Mouse (Mus musculus) heart, embryonic 11.5 days (tissue): ENCODE measurements around the gene Rps18. TPM values are rescaled to one million over a fixed set of nuclear protein-coding genes. Genes with fewer than 3 reads are reported as not detected.
A peak's percentile ranks its signal among the peaks of the same experiment; 100 is the strongest.
"Not testable (repeated sequence)": the region's sequence is repeated elsewhere in the genome, so short reads cannot be mapped to it uniquely, and the experiment has no call there.

Experiments
- ATAC-seq: fragments of 200-750 bp; cut with Nextera tagmentation; replicated peaks from 2 replicates; pipeline ENCODE4 v1.8.0; 2017; ENCODE audit warnings: moderate library complexity; ENCODE audit not compliant: insufficient number of reproducible peaks, low FRiP score, low TSS enrichment
- H3K27ac ChIP-seq: fragments of 300-500 bp; sonication (generic); 2 replicates; pipeline ENCODE4 v1.5.1; 2014; ENCODE audit warnings: mild to moderate bottlenecking, low read depth, low read length
- H3K27me3 ChIP-seq: fragments of 300-500 bp; sonication (generic); 2 replicates; pipeline ENCODE4 v1.6.1; 2014; ENCODE audit warnings: mild to moderate bottlenecking, low read length, mixed read lengths; ENCODE audit not compliant: control insufficient read depth, insufficient read depth
- H3K36me3 ChIP-seq: fragments of 300-500 bp; sonication (generic); 2 replicates; pipeline ENCODE4 v1.6.1; 2014; ENCODE audit warnings: mild to moderate bottlenecking, low read length, moderate library complexity, mixed read lengths; ENCODE audit not compliant: control insufficient read depth, insufficient read depth
- H3K4me1 ChIP-seq: fragments of 300-500 bp; sonication (generic); 2 replicates; pipeline ENCODE4 v1.6.1; 2014; ENCODE audit warnings: low read length; ENCODE audit not compliant: control insufficient read depth, insufficient read depth
- H3K4me2 ChIP-seq: fragments of 300-500 bp; sonication (generic); 2 replicates; pipeline ENCODE4 v1.6.1; 2014; ENCODE audit warnings: mild to moderate bottlenecking, moderate library complexity
- H3K4me3 ChIP-seq: fragments of 300-500 bp; sonication (generic); 2 replicates; pipeline ENCODE4 v1.5.1; 2014; ENCODE audit warnings: low read depth, low read length
- H3K9ac ChIP-seq: fragments of 300-500 bp; sonication (generic); 2 replicates; pipeline ENCODE4 v1.6.1; 2014; ENCODE audit warnings: mild to moderate bottlenecking, low read depth, low read length, moderate library complexity
- H3K9me3 ChIP-seq: fragments of 300-500 bp; sonication (generic); replicated peaks from 2 replicates; pipeline ENCODE4 v1.6.1; 2016; ENCODE audit warnings: low read length; ENCODE audit not compliant: control insufficient read depth
- WGBS: fragments of 180-500 bp; shearing (Covaris S2); extraction: QIAGEN DNeasy Blood & Tissue Kit; methylation state at CpG from one replicate; pipeline ENCODE4 v1.1.7; 2014; ENCODE audit not compliant: insufficient replicate concordance; 5-methylcytosine and 5-hydroxymethylcytosine counted together
- polyA plus RNA-seq: library from polyadenylated mRNA; unstranded; fragments of >200 nt; fragmentation: Nextera tagmentation; extraction: Ambion mirVana; gene quantifications from 2 replicates; pipeline ENCODE4 v1.2.1, GENCODE M21; 2014

The Rps18 gene
- polyA plus RNA-seq, 1 experiment from 2014 or later, result 1,150 TPM

DNA sequence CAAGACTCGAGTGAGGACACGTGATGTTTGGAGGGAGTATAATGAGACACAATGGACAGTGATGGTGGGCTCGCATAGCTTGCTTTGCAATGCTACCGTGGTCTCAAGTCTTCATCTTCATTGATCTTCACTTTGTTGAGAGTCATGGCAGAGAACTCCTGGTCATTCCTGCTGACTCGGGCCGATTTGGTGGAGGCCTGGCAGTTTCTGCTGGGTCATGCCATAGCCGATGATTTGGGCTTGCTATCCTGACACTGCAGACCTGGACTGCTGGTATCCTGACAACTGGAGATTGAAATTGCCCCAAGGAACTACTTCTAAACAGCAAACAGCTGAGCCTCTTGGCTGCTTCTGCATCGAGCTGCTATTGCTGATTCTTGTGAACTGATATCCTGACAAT, 39.2 kb upstream of the Rps18 start:
- WGBS, result 82% methylated on average over 8 of the region's 8 CpGs
- H3K4me1 ChIP-seq, result no peaks in the 10 kb centered on the region; the same call in 1 of the 2 replicates
- H3K36me3 ChIP-seq, result no peaks in the 10 kb centered on the region
- H3K9me3 ChIP-seq, result no peaks in the 10 kb centered on the region
- H3K27ac ChIP-seq, result no peak overlapping the region
- no peak overlapping the region for H3K4me2 ChIP-seq
- no peak for ATAC-seq
- no peak overlapping the region for H3K4me3 ChIP-seq
- peaks cover 17% of the 10 kb centered on the region for H3K27me3 ChIP-seq
- H3K9ac ChIP-seq, result no peak overlapping the region

DNA sequence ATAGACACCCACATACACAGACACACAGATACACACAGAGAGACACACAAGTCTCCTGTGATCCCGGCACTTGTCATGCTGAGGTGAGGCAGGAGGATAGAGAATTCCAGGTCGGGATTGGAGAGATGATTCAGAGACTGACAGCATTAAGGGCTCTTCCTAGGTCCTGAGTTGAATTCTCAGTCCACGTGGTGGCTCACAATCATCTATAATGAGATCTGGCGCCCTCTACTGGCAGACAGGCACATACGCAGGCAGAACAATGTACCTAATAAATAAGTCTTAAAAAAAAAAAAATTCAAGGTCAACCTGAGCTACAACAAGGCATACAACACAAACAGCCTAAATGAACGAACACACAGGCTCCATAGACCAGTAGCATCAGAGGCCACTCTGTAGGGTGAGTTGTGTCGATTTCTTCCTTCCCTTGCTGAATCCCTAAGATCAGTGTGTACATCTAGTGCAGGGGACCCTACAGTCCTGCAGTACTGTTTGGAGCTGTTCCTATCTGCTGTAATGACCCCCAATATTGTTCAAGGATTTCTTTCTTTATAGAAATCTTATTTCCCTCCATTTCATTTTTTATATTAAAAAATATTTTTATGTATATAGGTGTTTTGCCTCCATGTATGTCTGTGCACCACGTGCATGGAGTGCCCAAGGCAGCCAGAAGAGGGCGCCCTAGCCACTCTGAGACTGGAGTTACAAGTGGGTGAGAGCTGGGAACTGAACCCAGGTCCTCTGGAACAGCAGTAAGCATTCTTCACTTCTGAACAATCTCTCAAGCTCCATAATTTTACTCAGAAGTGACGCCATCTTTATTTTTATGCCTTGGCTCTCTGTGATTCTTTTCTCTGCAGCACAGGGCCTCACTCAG, 36.2 kb upstream of the Rps18 start:
- no peak overlapping the region for H3K4me2 ChIP-seq
- WGBS, result 31% methylated on average over 10 of the region's 10 CpGs
- H3K36me3 ChIP-seq, result no peaks in the 10 kb centered on the region
- H3K4me1 ChIP-seq, result no peaks in the 10 kb centered on the region
- no peak overlapping the region for H3K4me3 ChIP-seq
- ATAC-seq, result no peak
- H3K9me3 ChIP-seq, result no peaks in the 10 kb centered on the region
- peaks cover 10% of the 10 kb centered on the region; the same call in 1 of the 2 replicates for H3K27me3 ChIP-seq
- H3K27ac ChIP-seq, result no peak overlapping the region
- H3K9ac ChIP-seq, result no peak overlapping the region

DNA sequence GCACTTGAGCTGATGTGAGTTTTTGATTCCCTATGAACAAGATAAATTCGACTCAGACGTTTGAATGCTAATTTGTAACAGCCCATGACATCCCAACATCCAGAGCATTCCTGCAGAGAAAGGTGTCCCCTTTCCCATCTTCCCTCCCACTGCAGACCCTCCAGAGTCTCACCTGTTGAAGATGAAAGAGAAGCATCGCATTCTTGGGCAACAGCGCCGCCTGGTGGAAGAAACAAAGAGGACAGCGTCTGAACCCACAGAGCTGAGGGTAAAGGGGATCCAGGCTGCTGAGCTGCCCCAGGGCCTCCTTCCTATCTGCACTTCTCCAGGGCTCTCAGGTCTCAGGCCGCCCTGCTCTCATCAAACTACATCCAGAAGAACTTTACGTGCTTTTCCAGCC, 26.3 kb upstream of the Rps18 start:
- ATAC-seq, H3K4me3 ChIP-seq, H3K9ac ChIP-seq, H3K36me3 ChIP-seq, H3K27ac ChIP-seq, H3K4me2 ChIP-seq, H3K9me3 ChIP-seq: not testable (repeated sequence)
- Histone ChIP-seq H3K27me3 (peaks cover 30% of the 10 kb centered on the region), H3K4me1 (peaks cover 12% of the 10 kb centered on the region)
- WGBS, result 8% methylated on average over 8 of the region's 8 CpGs

DNA sequence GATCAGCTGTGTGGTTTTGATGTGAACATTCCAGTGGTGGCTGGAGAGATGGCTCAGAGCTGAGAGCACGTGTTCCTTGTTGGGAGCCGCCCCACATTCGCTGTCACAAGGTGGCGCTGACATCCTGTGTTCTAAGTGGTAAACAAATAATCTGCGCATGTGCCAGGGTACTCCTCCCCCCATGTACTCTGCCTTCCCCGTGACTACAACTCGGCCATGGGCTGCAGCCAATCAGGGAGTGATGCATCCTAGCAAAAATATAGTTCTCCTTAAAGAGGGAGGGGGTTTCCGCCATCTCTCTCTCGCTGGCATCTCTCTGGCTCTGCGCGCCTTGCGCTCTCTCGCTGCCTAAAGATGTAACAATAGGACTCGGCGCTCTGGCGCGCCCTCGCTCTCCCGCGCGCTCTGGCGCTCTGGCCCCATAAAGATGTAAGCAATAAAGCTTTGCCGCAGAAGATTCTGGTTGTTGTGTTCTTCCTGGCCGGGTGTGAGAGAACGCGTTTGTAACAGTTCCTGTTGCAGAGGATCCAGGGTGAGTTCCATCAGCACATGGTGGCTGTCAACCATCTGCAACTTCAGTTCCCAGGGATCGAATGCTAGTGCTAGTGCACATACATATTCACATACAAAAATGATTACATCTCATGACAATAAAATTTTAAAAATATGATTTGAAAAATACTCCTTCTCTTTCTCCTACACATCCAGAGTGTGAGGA, 25.6 kb upstream of the Rps18 start:
- Histone ChIP-seq H3K27ac (peak overlapping the region; percentile 25; the same call in 1 of the 2 replicates), H3K9ac (peak overlapping the region; percentile 16; the same call in 1 of the 2 replicates), H3K4me2 (peak overlapping the region; percentile 65), H3K4me1 (peaks cover 12% of the 10 kb centered on the region), H3K27me3 (peaks cover 37% of the 10 kb centered on the region), H3K4me3 (peak overlapping the region; percentile 40)
- under 1% methylated on average over 27 of the region's 27 CpGs for WGBS
- peak; percentile 87 for ATAC-seq
- H3K9me3 ChIP-seq, H3K36me3 ChIP-seq: not testable (repeated sequence)

DNA sequence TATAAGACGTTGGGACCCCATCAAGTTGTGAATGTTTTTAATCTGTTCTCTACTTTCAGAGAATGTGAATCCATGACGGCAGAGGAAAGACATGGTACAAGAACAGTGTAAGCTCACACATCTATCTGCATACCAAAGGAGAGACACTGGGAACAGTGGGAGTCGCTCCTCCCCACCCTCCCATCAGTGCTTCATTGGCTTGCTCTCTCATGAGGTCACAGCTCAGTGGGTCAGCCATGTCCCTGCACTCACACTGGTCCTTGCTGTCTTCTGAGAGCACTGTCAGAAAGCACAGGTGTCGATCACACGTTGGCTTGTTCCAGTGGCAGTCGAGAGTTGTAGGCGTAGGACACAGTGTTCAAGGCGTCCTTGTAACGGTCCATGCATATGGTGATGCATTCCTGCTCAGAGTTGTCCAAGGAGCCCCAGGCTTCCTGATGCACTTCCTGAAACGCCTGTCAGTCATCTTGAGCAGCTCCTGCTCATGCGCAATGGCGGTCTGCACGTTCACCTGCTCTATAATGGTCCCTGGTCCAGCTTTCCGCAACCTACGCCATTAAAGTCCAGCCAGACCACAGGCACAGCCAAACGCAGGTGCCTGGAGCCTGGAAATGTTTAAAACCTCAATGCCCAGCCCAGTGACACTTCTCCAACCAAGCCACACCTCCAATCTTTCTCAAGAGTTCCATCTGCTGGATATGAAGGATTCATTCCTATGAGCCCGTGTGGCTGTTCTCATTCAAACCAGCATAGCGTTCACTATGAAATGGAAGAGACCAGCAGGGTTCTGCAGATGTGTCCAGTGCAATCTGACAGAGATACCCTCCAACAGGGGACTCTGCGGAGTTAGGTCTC, 24.6 kb upstream of the Rps18 start:
- ATAC-seq, result no peak
- Histone ChIP-seq H3K27ac (0 out of 2 replicates have a peak overlapping the region, but pooled peaks have one; percentile 22), H3K4me3 (no peak overlapping the region), H3K4me2 (peak overlapping the region; percentile 29), H3K4me1 (peaks cover 12% of the 10 kb centered on the region), H3K9ac (no peak overlapping the region), H3K9me3 (no peaks in the 10 kb centered on the region), H3K36me3 (no peaks in the 10 kb centered on the region), H3K27me3 (peaks cover 42% of the 10 kb centered on the region)
- 74% methylated on average over 19 of the region's 19 CpGs for WGBS

DNA sequence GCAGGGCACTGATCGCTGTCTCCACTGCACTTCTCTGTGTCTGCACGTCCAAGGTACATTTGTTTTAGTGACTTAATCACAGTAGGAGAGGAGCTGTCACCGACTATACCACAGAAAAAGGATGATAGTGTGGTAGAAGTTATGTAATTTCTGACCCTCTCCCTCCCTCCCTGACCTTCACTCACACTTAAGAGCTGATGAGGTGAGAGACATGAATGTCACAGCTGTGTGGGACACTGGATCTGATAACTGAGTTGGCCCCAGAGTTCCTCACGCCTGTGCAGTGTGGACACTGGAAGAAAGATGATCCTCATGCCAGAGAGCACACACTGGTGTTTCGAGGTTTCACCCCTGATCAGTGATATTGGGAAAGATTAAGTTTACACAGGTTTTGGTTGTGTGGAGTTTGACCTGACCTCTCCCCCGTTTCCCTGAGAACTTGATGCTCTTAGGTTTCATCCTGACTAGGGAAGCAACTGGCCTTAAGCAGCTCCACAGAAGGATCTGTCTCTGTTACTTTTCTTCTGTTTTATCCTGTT, 23.8 kb upstream of the Rps18 start:
- WGBS, result 62% methylated on average over 6 of the region's 6 CpGs
- Histone ChIP-seq H3K27ac (no peak overlapping the region), H3K36me3 (no peaks in the 10 kb centered on the region), H3K9me3 (no peaks in the 10 kb centered on the region), H3K27me3 (peaks cover 42% of the 10 kb centered on the region), H3K4me3 (no peak overlapping the region), H3K9ac (no peak overlapping the region), H3K4me1 (peaks cover 12% of the 10 kb centered on the region), H3K4me2 (no peak overlapping the region)
- no peak for ATAC-seq

DNA sequence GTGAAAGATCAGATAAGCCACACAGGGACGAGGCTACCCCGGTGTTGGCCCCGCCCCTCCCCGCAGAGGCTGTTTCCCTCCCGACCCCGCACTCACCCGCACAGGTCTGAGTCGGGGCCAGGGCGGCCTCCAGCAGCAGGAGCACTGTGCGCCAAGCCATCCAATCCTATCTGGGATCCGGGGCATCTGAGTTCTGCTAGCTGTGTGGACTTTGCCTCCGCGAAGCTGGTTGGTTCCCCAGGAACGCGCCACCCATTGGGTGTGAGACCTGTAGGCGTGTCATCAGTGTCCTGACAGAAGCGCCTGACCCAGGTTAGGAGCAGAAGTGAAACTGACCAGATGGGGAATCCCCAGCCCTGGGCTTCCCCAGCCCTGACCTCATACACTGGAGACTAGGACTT, 22.8 kb upstream of the Rps18 start:
- WGBS, result 0% methylated on average over 17 of the region's 17 CpGs
- Histone ChIP-seq H3K36me3 (no peaks in the 10 kb centered on the region), H3K27ac (no peak overlapping the region), H3K27me3 (peaks cover 42% of the 10 kb centered on the region), H3K4me2 (peak overlapping the region; percentile 71), H3K9ac (peak overlapping the region; percentile 39), H3K4me1 (peaks cover 12% of the 10 kb centered on the region), H3K4me3 (peak overlapping the region; percentile 38), H3K9me3 (no peaks in the 10 kb centered on the region)
- ATAC-seq, result peak; percentile 77
